Mouse (Mus musculus) testis, adult 2 months (tissue): ENCODE data around the gene Grap. TPM values are rescaled to one million over a fixed set of nuclear protein-coding genes. Genes with fewer than 3 reads are reported as not detected.

ENCODE experiments used
- H3K27ac ChIP-seq: fragments of 200-500 bp; 2 replicates; pipeline ENCODE4 v1.5.1; 2012; ENCODE audit warnings: low read depth, low read length; ENCODE audit not compliant: control insufficient read depth, insufficient read depth
- H3K27me3 ChIP-seq: fragments of 200-500 bp; 2 replicates; pipeline ENCODE4 v1.6.1; 2012; ENCODE audit warnings: mild to moderate bottlenecking, low read length, moderate library complexity; ENCODE audit not compliant: control insufficient read depth, insufficient read depth
- H3K36me3 ChIP-seq: fragments of 200-500 bp; 2 replicates; pipeline ENCODE4 v1.6.1; 2012; ENCODE audit warnings: mild to moderate bottlenecking, low read length; ENCODE audit not compliant: control insufficient read depth, insufficient read depth
- H3K4me1 ChIP-seq: fragments of 200-500 bp; 2 replicates; pipeline ENCODE4 v1.6.1; 2012; ENCODE audit warnings: low read length; ENCODE audit not compliant: control insufficient read depth, insufficient read depth
- H3K4me3 ChIP-seq: fragments of 200-500 bp; 2 replicates; pipeline ENCODE4 v1.5.1; 2012; ENCODE audit warnings: low read depth, mild to moderate bottlenecking, low read length, moderate library complexity, mixed read lengths; ENCODE audit not compliant: control insufficient read depth
- CTCF ChIP-seq: fragments of 200-500 bp; IDR thresholded peaks from 2 replicates; pipeline ENCODE4 v1.5.1; 2012; ENCODE audit warnings: low read depth, mild to moderate bottlenecking, inconsistent platforms, low read length, moderate library complexity; ENCODE audit not compliant: control insufficient read depth, insufficient read depth, insufficient replicate concordance
- POLR2A ChIP-seq: fragments of 200-500 bp; IDR thresholded peaks from 2 replicates; pipeline ENCODE4 v1.6.1; 2012; ENCODE audit warnings: low read depth, mild to moderate bottlenecking, inconsistent platforms, low read length, moderate library complexity; ENCODE audit not compliant: control insufficient read depth
- polyA plus RNA-seq: library from polyadenylated mRNA; depleted of rRNA; stranded (reverse); fragments of >200 nt; gene quantifications from 2 replicates; pipeline ENCODE4 v1.2.3, GENCODE M21; 2012

Grap gene
- polyA plus RNA-seq, 1 experiment: 2.2 TPM

GRCm38 (mm10) chr11:61654786-61655311 lies 1.8 kb downstream of the Grap start:
- TF ChIP-seq CTCF: no peak
- no peak for TF ChIP-seq POLR2A
- Histone ChIP-seq H3K4me1 (no peaks in the 10 kb centered on the region), H3K36me3 (no peaks in the 10 kb centered on the region), H3K27me3 (no peaks in the 10 kb centered on the region), H3K4me3 (no peak overlapping the region), H3K27ac (no peak overlapping the region)

- Histone ChIP-seq H3K36me3 (no peaks in the 10 kb centered on the region), H3K27me3 (no peaks in the 10 kb centered on the region), H3K4me1 (no peaks in the 10 kb centered on the region), H3K4me3 (no peak overlapping the region), H3K27ac (no peak overlapping the region)
- TF ChIP-seq CTCF: no peak
- TF ChIP-seq POLR2A: no peak
Observed at GRCm38 (mm10) chr11:61655649-61656048, 2.6 kb downstream of the Grap start.

GRCm38 (mm10) chr11:61656148-61656850 lies 3.2 kb downstream of the Grap start:
- Histone ChIP-seq H3K4me3 (no peak overlapping the region), H3K4me1 (no peaks in the 10 kb centered on the region), H3K27ac (no peak overlapping the region), H3K36me3 (no peaks in the 10 kb centered on the region), H3K27me3 (no peaks in the 10 kb centered on the region)
- TF ChIP-seq POLR2A: no peak
- TF ChIP-seq CTCF: no peak

GRCm38 (mm10) chr11:61657432-61657831 lies 4.4 kb downstream of the Grap start:
- no peak for TF ChIP-seq CTCF
- no peak for TF ChIP-seq POLR2A
- H3K4me3 ChIP-seq: no peak overlapping the region
- H3K4me1 ChIP-seq: no peaks in the 10 kb centered on the region
- H3K36me3 ChIP-seq: no peaks in the 10 kb centered on the region
- H3K27ac ChIP-seq: no peak overlapping the region
- no peaks in the 10 kb centered on the region for H3K27me3 ChIP-seq

GRCm38 (mm10) chr11:61658360-61658922 lies 5.4 kb downstream of the Grap start:
- no peaks in the 10 kb centered on the region for H3K27me3 ChIP-seq
- no peak for TF ChIP-seq CTCF
- no peak for TF ChIP-seq POLR2A
- no peak overlapping the region for H3K27ac ChIP-seq
- H3K4me3 ChIP-seq: no peak overlapping the region
- no peaks in the 10 kb centered on the region for H3K4me1 ChIP-seq
- no peaks in the 10 kb centered on the region for H3K36me3 ChIP-seq

- Histone ChIP-seq H3K27me3 (no peaks in the 10 kb centered on the region), H3K4me3 (no peak overlapping the region), H3K4me1 (no peaks in the 10 kb centered on the region), H3K36me3 (no peaks in the 10 kb centered on the region), H3K27ac (no peak overlapping the region)
- TF ChIP-seq CTCF (no peak), POLR2A (no peak)
Observed at GRCm38 (mm10) chr11:61659011-61659858, 6.2 kb downstream of the Grap start.

- Histone ChIP-seq H3K4me1 (no peaks in the 10 kb centered on the region), H3K36me3 (no peaks in the 10 kb centered on the region), H3K27me3 (no peaks in the 10 kb centered on the region), H3K27ac (no peak overlapping the region), H3K4me3 (no peak overlapping the region)
- TF ChIP-seq POLR2A (no peak), CTCF (no peak)
Observed at GRCm38 (mm10) chr11:61660001-61660400, 6.9 kb downstream of the Grap start.
